Mouse (Mus musculus) small intestine, adult 2 months (tissue): ENCODE measurements around the gene Add2.

Experiments used
- CTCF ChIP-seq: fragments of 200-500 bp; IDR thresholded peaks from 2 replicates; pipeline ENCODE4 v1.5.1; 2012; ENCODE audit warnings: low read depth, mild to moderate bottlenecking, control low read depth, inconsistent platforms, low read length, moderate library complexity, mixed read lengths; ENCODE audit not compliant: insufficient replicate concordance, insufficient read length; ENCODE audit errors: extremely low read depth
- POLR2A ChIP-seq: fragments of 200-500 bp; IDR thresholded peaks from 2 replicates; pipeline ENCODE4 v1.6.1; 2012; ENCODE audit warnings: low read depth, mild to moderate bottlenecking, control low read depth, inconsistent platforms, low read length, moderate library complexity

- TF ChIP-seq CTCF (no peak), POLR2A (no peak)
These were observed 12.6 kb upstream of the Add2 start, which contains the start of gene Figla for GRCm38 (mm10) chr6:86015871-86016270.
